Mouse (Mus musculus) adrenal gland, postnatal 36 days (tissue): ENCODE measurements around the gene Phyhipl. TPM values are rescaled to one million over a fixed set of nuclear protein-coding genes. Genes with fewer than 3 reads are reported as not detected.
A peak's percentile ranks its signal among the peaks of the same experiment; 100 is the strongest.

Experiments
- DNase-seq, 2 experiments: peaks; one replicate each; pipeline ENCODE4 v3.0.0; 2021; ENCODE audit warnings: mixed read lengths in 1 of 2
- total RNA-seq, 2 experiments: library from RNA; stranded (reverse); gene quantifications; 2 replicates each; pipeline ENCODE4 v1.2.3; 2021

Gene Phyhipl
- total RNA-seq, 2 experiments from 2014 or later = 1.7 to 3.0 TPM

DNA sequence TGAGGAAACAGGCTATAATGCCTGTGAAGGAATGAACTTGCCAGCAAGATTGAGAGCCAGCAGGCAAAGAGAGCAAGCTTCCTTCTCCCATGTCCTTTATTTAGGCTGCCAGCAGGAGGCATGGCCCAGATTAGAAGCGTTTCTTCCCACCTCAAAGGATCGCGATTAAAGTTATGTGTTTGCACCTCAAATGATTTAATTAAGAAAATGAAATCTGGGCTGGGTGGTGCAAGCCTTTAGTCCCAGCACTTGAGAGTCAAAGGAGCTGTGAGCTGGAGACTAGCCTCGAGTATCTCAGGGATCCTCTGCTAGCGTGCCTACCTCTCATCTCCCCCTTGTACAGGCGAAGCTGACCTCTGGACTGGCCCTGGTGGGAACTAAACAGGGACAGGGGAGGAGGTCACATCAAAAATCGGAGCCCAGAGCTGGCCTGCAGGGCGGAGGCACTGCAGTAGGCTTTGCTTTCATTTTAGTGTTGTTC is 122.4 kb downstream of the Phyhipl start:
- DNase-seq = no peak

DNA sequence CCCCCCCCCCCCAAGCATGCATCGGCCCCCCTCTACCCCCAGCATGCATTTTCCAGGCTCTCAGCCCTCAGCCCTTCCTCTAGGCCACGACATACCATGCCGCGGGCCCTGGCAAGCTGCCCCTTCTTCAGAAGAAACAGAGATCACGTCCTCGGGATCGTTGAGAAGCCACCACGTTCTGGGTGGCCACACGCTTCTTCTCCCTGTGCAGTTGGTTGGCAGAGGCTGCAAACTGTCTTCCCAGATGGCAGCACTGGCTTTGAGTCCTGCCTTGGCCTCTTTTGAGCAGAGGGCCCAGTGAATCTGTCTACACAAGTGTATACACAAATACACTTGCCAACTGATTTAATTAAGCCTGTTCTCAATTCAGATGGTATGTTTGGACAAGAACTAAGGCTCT is 123.5 kb downstream of the Phyhipl start:
- DNase-seq = no peak

DNA sequence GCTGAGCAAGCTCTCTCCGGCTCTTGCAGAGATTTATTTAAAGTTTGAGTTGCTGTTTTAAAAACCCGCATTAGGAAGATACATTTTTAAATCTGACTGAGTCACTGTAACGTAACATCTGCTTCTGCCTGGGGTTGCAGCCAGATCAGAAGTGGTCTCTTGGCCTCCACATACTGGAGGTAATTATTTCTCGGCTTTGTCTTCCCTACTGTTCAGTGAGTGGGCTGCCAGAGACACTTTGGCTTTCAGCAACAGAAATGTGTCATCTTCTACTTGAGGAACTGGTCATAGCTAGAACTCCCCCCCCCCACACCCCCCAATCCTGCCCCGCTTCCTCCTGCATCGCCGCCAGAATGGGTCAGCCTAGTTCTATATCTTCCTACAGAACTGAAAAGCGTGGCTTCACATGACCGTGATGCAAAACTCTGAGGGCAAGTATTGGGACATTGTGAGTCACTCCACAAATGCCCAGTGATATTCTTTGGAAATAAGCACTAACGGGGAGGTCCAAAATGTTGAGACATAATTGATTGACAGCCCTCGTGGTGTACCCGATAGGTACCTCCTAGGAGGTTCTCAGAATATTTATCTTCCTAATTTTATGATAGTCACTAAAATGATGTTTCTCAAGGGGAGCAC is 125.5 kb downstream of the Phyhipl start:
- DNase-seq = peak in 1 of 2 experiments; percentile 32

DNA sequence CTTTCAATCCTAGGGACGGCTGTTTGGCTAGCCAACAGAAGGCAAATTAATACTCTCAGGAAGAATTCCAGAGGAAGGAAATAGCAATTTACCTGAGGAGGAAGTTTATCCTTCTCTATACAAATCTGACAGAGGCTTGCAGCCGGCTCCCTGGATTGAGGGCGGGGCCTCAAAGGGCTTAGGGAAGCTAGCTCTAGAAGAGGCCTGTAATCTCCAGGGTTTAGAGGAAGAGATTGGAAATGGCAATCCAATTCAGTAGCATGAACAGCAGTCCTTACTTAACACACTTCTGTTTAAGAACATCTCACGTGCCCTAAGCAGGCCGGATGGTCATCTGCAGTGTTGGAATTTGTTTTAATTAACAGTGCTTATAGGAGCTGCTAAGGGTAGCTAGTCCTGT is 134.4 kb downstream of the Phyhipl start:
- no peak for DNase-seq

DNA sequence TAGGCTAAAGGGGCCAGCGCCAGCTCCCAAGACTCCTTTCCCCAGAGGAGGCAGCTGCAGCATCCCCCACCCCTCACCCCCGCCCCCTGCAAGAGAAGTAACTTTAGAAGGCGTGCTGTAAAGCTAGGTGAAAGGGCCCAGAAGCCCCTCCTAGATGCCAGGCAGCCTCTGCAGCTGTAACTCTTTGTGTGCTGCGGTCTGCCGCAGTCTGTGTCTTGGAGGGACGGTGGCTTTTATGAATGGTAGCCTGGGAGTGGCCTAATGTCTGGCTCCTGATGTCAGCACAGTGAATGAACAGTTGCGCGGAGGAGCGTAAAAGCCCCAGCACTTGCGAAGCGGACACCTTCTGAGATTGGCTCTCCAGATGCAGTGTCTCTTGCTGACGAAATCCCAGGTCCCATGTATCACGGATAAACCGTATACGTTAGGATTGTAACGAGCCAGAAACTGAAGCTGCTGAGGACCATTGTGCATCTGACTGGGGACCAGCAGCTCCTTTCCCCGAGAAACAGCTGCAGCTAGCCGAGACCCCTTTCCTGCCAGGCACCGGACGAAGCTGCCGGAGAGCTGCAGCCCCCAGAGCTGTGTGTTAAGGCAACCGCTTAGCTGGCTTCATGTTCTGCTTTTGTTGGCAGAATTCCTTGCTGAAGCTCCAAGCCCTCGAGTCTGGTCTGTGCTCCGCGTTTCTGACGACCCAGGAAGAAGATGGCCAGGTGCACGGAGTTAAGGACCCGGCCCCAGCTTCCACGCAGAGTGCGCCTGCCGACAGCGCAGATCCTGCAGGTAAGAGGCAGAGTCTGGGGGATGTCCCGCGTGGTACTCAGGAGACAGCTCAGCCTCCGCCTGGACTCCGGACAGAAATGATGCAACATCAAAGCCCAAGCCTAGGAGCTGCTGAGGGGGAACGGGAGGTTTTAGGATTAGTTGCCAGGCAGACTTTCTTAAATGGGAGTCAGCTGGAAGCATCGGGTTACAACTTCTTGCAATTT is 135.3 kb downstream of the Phyhipl start:
- DNase-seq = peak in 1 of 2 experiments; percentile 20

DNA sequence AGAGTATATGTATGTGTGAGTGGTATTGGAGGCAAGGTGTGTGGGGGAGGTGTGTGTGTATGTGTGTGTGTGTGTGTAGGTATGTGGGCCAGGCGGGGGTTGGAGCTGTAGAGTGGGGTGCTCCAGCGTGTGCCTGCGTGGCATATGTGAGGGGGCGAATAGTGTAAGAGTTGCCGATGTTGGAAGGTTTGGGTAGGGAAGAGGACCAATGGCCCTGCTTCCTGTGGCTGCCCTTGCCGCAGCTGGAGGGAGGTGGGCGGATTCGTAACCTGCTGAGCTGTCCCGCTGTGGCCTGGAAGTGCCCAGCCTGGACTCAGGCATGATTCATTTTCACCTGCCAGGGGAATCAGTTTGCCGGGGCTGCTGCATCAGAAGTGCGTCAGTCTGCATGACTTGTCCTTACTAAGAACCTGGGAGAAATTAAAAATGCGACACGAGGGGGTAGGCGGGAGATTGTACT is 136.1 kb downstream of the Phyhipl start:
- DNase-seq = peak; percentile 43 to 47

DNA sequence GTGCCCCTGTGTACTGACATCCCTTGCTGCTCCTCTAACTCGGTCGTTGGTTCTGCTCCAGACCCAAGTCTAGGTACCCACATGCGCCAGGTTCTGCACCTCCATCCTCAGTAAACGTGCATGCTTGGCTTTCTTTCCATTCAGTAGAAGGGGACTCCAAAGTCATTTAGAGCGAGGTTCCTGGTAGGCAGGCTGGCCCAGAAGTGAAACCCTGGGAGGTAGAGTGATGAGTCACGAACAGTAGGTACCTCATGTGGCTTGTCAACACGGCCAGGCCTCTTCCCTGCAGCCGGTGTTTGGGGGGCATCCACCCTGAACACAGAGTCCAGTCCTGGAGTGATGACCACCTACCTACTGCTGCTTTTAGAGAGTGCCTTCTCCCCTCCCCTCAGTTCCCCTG is 139.1 kb downstream of the Phyhipl start:
- DNase-seq = no peak

DNA sequence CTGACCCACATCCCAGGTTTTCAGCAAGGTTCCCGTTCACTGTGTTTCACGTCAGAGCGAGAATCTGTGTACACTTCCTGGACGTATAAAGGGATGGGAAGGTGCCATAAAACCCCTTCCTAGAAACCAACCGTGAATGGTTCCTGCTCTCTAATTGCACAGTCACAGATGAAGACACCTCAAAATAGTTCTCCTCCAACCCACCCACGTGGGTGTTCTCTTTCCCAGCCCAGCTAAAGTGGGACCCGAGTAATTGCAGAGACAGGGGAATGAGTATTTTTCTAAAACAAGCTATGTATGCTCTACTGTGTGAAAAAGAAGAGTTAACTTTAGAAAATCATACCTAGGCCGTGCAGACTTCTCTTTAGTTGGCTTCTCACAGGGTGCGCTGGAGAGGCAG is 140.9 kb downstream of the Phyhipl start:
- DNase-seq = no peak

DNA sequence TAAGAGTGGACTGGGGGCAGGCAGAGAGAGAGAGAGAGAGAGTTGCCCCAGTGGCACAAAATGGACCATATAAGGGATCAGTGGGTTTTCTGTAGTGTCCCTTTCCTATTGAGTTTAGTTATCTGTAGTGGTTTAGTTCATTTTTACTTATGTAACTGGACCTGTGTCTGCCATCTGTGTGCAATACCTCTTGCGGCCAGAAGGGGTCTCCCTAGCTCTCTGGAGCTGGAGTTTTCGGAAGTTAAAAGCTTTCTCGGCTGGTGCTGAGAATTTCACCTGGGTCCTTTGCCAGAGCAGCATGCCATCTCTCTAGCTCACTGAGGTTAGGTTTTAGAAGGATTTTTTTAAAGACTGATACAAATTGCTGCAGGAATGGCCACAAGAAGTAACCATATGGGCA is 147.9 kb downstream of the Phyhipl start:
- DNase-seq = no peak

Other genes with a start within 250 kb of the Phyhipl start
- gene Fam13c, start 215.5 kb downstream of the Phyhipl start, total RNA-seq = 10 to 100 TPM; 15.2 to 26.3 TPM